Mouse (Mus musculus): ENCODE data around the gene Zbtb5. TPM values are rescaled to one million over a fixed set of nuclear protein-coding genes. Genes with fewer than 3 reads are reported as not detected.

Zbtb5 gene
- total and polyA plus RNA-seq, 3 experiments = 9.1 to 10.2 TPM; not detected in 1

DNA sequence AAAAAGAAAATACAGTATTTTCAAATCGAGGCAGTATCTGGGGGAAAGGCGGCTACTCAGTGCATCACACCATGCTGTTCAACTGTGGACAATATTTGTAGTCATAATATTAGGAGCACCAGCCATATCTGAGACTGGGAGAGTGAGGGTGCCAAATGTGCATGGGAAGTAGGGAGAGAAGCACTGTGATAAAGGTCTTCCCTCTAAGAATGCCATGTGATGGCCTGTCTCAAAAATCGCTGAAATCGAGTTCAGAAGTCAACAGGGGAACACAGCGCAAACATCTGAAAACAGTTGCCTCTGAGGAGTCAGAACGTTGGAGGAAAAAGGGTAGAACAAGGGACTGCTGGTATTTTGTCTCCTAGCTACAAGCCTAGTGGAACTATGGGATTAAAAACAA lies 12.2 kb downstream of the Zbtb5 start:
- H3K27ac ChIP-seq (ENCODE audit: control insufficient read depth, low read depth, low read length) = no peak overlapping the region
- no peaks in the 10 kb centered on the region for H3K36me3 ChIP-seq (ENCODE audit: control insufficient read depth in 1 of 2, insufficient read depth in 2 of 2, low read length in 2 of 2)
- H3K4me3 ChIP-seq (ENCODE audit: control insufficient read depth in 1 of 2, insufficient read depth in 1 of 2, low read depth in 2 of 2, low read length in 2 of 2) = no peak overlapping the region
- TF ChIP-seq MXI1 (IDR thresholded peaks at IDR 0.05; ENCODE audit: low read depth, low read length) (no peak), NELFE (IDR thresholded peaks at IDR 0.05; ENCODE audit: low read depth, low read length) (no peak), MAX (IDR thresholded peaks at IDR 0.05; ENCODE audit: low read length) (no peak), EP300 (IDR thresholded peaks at IDR 0.05; ENCODE audit: low read depth in 1 of 2, low read length in 2 of 2) (no peak), ELF1 (IDR thresholded peaks at IDR 0.05; ENCODE audit: low read depth, low read length) (no peak), USF1 (IDR thresholded peaks at IDR 0.05; ENCODE audit: low read depth, low read length) (no peak), CHD1 (IDR thresholded peaks at IDR 0.05; ENCODE audit: low read depth, low read length) (no peak), TCF12 (IDR thresholded peaks at IDR 0.05; ENCODE audit: low read depth, low read length) (no peak), ZKSCAN1 (IDR thresholded peaks at IDR 0.05; ENCODE audit: low read depth, low read length) (no peak), CHD2 (IDR thresholded peaks at IDR 0.05; ENCODE audit: low read length) (no peak), MYC (IDR thresholded peaks at IDR 0.05; ENCODE audit: low read depth, low read length) (no peak), HCFC1 (IDR thresholded peaks at IDR 0.05; ENCODE audit: low read depth, low read length) (no peak), USF2 (IDR thresholded peaks at IDR 0.05; ENCODE audit: borderline replicate concordance in 1 of 2, insufficient read depth in 1 of 2, low read depth in 1 of 2, low read length in 2 of 2) (no peak), MAZ (IDR thresholded peaks at IDR 0.05; ENCODE audit: low read depth, low read length) (no peak), RAD21 (IDR thresholded peaks at IDR 0.05; ENCODE audit: low read depth, low read length) (no peak), BHLHE40 (IDR thresholded peaks at IDR 0.05; ENCODE audit: borderline replicate concordance, low read depth, low read length) (no peak), KAT2A (conservative IDR thresholded peaks at IDR 0.05; ENCODE audit: low read depth, low read length) (no peak), SIN3A (IDR thresholded peaks at IDR 0.05; ENCODE audit: low read length) (no peak), POLR2AphosphoS2 (IDR thresholded peaks at IDR 0.05; ENCODE audit: low read length) (no peak), E2F4 (IDR thresholded peaks at IDR 0.05; ENCODE audit: borderline replicate concordance, low read depth, low read length) (no peak)
- H3K9me3 ChIP-seq (replicated peaks; ENCODE audit: insufficient read depth, low read length) = no peaks in the 10 kb centered on the region
- H3K27me3 ChIP-seq (ENCODE audit: control insufficient read depth in 1 of 2, insufficient read depth in 2 of 2, low read length in 2 of 2) = no peaks in the 10 kb centered on the region
- no peaks in the 10 kb centered on the region; the same call in 1 of the 2 replicates for H3K79me2 ChIP-seq (ENCODE audit: control insufficient read depth, insufficient read depth, low read length, poor library complexity)
- no peak for DNase-seq (ENCODE audit: low read depth, low spot score)
- H3K4me1 ChIP-seq (ENCODE audit: control insufficient read depth in 1 of 2, insufficient read depth in 2 of 2, low read length in 2 of 2) = no peaks in the 10 kb centered on the region
- H3K9ac ChIP-seq (ENCODE audit: control insufficient read depth, low read depth, low read length, poor library complexity, severe bottlenecking) = no peak overlapping the region

DNA sequence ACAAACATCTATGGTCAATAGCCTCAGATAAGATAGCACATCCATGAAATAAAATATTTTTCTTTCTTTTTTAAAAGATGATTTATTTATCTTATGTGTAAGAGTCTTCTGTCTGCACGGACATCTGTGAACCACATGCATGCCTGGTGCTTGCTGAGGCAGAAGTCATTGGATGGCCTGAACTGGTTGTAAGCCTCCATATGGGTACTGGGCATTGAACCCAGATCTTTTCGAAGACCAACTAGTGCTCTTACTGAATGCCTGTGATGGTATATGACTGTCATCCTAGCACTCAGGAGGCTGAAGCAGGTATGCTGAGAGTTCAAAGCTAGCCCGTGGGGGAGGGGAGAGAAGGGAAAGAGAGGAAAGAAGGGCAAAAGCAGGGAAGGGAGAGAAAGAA lies 14.1 kb downstream of the Zbtb5 start:
- no peak overlapping the region for H3K4me3 ChIP-seq (ENCODE audit: control insufficient read depth in 1 of 2, insufficient read depth in 1 of 2, low read depth in 2 of 2, low read length in 2 of 2)
- no peaks in the 10 kb centered on the region for H3K36me3 ChIP-seq (ENCODE audit: control insufficient read depth in 1 of 2, insufficient read depth in 2 of 2, low read length in 2 of 2)
- H3K79me2 ChIP-seq (ENCODE audit: control insufficient read depth, insufficient read depth, low read length, poor library complexity) = no peaks in the 10 kb centered on the region
- no peak overlapping the region for H3K27ac ChIP-seq (ENCODE audit: control insufficient read depth, low read depth, low read length)
- no peak overlapping the region for H3K9ac ChIP-seq (ENCODE audit: control insufficient read depth, low read depth, low read length, poor library complexity, severe bottlenecking)
- no peak for DNase-seq (ENCODE audit: low read depth, low spot score)
- TF ChIP-seq MXI1 (IDR thresholded peaks at IDR 0.05; ENCODE audit: low read depth, low read length) = no peak
- no peak for TF ChIP-seq NRF1 (IDR thresholded peaks at IDR 0.05; ENCODE audit: insufficient read depth, low read depth, low read length, poor library complexity, severe bottlenecking)
- no peak for TF ChIP-seq RCOR1 (IDR thresholded peaks at IDR 0.05; ENCODE audit: low read depth, low read length)
- TF ChIP-seq TCF12 (IDR thresholded peaks at IDR 0.05; ENCODE audit: low read depth, low read length) = no peak
- no peak for TF ChIP-seq BHLHE40 (IDR thresholded peaks at IDR 0.05; ENCODE audit: borderline replicate concordance, low read depth, low read length)
- TF ChIP-seq ZNF384 (IDR thresholded peaks at IDR 0.05; ENCODE audit: low read depth, low read length) = no peak
- no peak for TF ChIP-seq CTCF (IDR thresholded peaks at IDR 0.05 in 2 of 3, conservative IDR thresholded peaks at IDR 0.05 in 1 of 3; ENCODE audit: control insufficient read depth in 1 of 3, insufficient read depth in 1 of 3, low read depth in 2 of 3, low read length in 3 of 3, poor library complexity in 1 of 3, severe bottlenecking in 1 of 3)
- no peaks in the 10 kb centered on the region for H3K27me3 ChIP-seq (ENCODE audit: control insufficient read depth in 1 of 2, insufficient read depth in 2 of 2, low read length in 2 of 2)
- no peaks in the 10 kb centered on the region for H3K9me3 ChIP-seq (replicated peaks; ENCODE audit: insufficient read depth, low read length)
- H3K4me1 ChIP-seq (ENCODE audit: control insufficient read depth in 1 of 2, insufficient read depth in 2 of 2, low read length in 2 of 2) = no peaks in the 10 kb centered on the region; a peak in 1 of 4 replicates
